Mouse (Mus musculus): ENCODE measurements around the gene Hist1h3f. TPM values are rescaled to one million over a fixed set of nuclear protein-coding genes. Genes with fewer than 3 reads are reported as not detected.
"Not testable (repeated sequence)": the region's sequence is repeated elsewhere in the genome, so short reads cannot be mapped to it uniquely, and the experiment has no call there.

Gene Hist1h3f
- polyA plus RNA-seq, 1 experiment: 7.0 TPM

DNA sequence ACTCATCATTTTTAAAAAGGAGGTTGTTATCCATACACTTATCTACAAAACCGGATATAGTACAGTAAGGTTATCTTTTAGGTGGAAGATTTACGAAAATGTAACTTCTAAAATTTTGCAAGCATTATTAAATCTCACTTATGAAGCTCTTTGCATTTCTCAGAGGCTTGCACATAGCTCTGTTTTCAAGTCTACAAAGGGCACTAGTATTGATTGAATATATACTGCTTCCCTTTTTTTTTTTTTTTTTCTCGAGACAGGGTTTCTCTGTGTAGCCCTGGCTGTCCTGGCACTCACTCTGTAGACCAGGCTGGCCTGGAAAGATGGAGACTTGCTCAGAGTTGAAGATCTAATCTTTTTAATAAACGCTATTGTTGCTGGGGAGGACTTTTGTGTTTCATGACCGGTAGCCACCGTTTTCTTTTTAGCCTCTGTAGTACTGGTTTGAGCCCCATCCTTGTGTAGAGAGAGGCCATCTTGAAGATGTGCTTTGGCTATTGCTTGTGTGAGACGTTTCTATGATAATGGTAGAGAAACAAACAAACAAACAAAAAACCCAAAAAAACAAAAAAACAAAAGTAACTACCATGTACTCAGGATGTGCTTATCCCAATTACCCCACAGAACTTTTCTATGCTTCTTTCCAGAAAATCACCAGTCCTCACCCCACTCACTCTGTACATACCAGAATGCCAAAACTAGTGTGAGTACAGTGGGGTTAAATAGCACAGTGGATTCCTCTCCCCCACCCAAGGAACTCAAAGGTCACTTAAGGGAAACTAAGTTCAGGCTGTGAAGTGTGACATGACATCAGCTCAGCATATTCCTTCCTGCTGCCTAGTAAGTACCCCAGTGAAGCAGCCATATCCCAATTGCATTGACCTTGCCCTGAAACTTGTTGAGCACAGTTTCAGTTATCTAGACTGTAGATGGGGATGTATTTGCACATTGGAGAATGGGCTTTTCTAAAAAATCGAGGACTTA lies 8.4 kb downstream of the Hist1h3f start:
- peak overlapping the region; percentile 87 for H3K4me3 ChIP-seq (replicated peaks)
- TF ChIP-seq GATA1 (IDR thresholded peaks at IDR 0.05; ENCODE audit: borderline replicate concordance, low read length) (no peak), FLI1 (IDR thresholded peaks at IDR 0.05; ENCODE audit: low read length) (no peak)
- no peaks in the 10 kb centered on the region for H3K9me3 ChIP-seq
- H3K36me3 ChIP-seq (replicated peaks; ENCODE audit: low read length): no peaks in the 10 kb centered on the region
- H3K4me1 ChIP-seq: peaks cover 68% of the 10 kb centered on the region
- no peaks in the 10 kb centered on the region for H3K27me3 ChIP-seq (replicated peaks)

DNA sequence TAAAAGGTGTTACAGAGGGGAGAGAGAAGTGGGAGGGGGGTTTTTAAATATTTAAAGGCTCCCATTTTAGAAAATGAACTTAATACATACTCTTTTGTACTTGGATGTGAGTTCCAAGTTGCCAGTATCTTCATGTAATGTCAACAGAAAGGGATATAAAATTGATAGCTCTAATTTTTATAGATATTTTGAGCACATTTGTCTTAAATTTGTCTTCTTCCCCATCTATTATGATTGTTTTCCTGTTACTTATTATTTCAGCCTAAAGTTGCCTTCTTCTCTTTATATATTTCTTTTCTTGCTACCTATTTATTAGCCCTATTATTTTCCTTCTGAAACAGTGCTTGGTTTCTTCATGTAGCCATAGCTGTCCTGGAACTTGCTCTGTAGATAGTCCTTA lies 9.1 kb downstream of the Hist1h3f start, which contains the start of gene Hist1h1d:
Hist1h1d (plus strand) TSS at position 301 of the 400 bp plus-strand sequence.
- Histone ChIP-seq H3K9me3 (no peaks in the 10 kb centered on the region), H3K4me1 (peaks cover 72% of the 10 kb centered on the region), H3K36me3 (replicated peaks; ENCODE audit: low read length) (no peaks in the 10 kb centered on the region), H3K27me3 (replicated peaks) (no peaks in the 10 kb centered on the region), H3K4me3 (replicated peaks) (peak within 1 kb of the TSS; percentile 15)
- TF ChIP-seq GATA1 (IDR thresholded peaks at IDR 0.05; ENCODE audit: borderline replicate concordance, low read length): no peak
- no peak for TF ChIP-seq FLI1 (IDR thresholded peaks at IDR 0.05; ENCODE audit: low read length)

DNA sequence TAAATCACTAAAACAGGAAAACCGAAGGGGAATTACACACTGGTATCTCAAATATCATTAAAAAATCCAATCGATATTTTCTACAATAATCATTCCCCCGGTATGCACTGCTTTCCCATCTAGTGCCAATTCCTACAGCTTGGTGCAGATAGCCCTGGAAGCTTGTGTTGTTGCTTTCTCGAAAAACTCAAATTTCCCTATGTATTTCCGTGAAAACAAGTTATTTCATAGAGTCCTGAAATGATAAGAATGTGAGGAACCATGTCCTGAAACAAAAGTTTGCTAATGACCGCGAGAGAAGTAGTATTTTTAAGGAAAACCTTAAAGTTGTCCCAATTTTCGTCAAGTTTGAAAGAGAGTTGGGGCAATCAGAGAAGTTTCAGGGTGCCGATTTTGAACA lies 10.5 kb downstream of the Hist1h3f start:
- TF ChIP-seq GATA1 (IDR thresholded peaks at IDR 0.05; ENCODE audit: borderline replicate concordance, low read length): no peak
- no peak for TF ChIP-seq FLI1 (IDR thresholded peaks at IDR 0.05; ENCODE audit: low read length)
- Histone ChIP-seq H3K9me3 (no peaks in the 10 kb centered on the region), H3K27me3 (replicated peaks) (no peaks in the 10 kb centered on the region), H3K4me1 (peaks cover 66% of the 10 kb centered on the region), H3K4me3 (replicated peaks) (peak overlapping the region; percentile 90), H3K36me3 (replicated peaks; ENCODE audit: low read length) (no peaks in the 10 kb centered on the region)

DNA sequence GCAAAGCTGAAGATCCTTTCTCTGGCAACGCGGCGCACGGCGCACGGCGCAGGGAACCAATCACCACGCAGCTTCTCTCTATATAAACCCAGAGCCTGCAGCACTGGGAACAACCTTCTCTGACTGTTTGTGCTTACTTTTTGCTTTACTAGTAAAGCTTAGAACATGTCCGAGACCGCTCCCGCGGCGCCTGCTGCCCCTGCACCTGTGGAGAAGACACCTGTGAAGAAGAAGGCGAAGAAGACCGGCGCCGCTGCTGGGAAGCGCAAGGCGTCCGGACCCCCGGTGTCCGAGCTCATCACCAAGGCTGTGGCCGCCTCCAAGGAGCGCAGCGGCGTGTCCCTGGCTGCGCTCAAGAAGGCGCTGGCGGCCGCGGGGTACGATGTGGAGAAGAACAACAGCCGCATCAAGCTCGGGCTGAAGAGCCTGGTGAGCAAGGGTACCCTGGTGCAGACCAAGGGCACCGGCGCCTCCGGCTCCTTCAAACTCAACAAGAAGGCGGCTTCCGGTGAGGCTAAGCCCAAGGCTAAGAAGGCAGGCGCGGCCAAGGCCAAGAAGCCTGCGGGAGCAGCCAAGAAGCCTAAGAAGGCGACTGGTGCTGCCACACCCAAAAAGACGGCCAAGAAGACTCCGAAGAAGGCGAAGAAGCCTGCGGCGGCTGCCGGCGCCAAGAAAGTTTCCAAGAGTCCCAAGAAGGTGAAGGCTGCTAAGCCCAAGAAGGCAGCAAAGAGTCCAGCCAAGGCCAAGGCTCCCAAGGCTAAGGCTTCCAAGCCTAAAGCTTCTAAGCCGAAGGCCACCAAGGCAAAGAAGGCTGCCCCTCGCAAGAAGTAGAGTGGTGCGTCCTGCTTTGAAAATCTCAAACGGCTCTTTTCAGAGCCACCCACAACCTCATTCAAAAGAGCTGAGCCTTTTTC lies 11.3 kb downstream of the Hist1h3f start:
- Histone ChIP-seq H3K9me3 (no peaks in the 10 kb centered on the region), H3K27me3 (replicated peaks) (no peaks in the 10 kb centered on the region), H3K4me3 (replicated peaks) (peak overlapping the region; percentile 90), H3K4me1 (peaks cover 61% of the 10 kb centered on the region), H3K36me3 (replicated peaks; ENCODE audit: low read length) (no peaks in the 10 kb centered on the region)
- TF ChIP-seq GATA1 (IDR thresholded peaks at IDR 0.05; ENCODE audit: borderline replicate concordance, low read length) (no peak), FLI1 (IDR thresholded peaks at IDR 0.05; ENCODE audit: low read length) (no peak)

DNA sequence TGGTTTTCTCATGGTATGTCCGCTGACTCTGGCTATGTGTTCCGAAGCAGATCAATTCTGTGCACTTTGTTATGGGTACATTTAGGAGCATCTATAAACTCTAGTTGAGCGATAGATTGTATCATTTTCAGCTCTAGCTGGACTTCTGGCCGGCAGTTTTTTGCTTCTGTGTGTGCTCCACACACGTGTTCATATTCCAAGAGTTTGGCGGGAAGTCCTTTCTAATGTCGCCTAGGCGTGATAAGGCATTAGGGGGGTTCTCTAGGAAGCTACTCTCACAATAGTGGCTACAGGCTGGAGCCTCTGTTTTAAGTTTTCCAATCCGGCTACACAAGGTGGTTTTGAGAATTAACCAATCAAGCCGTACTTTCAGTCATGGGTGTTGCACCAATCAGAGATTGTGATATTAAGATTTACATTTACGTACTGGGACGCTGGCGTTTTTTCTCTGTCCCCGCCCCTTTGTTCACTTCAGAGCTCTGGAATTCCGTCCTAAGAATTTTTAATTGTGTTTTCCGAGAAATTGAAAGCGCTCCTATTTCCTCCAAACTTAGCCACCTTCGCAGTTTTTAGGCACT lies 12.1 kb downstream of the Hist1h3f start:
- Histone ChIP-seq H3K27me3 (replicated peaks) (no peaks in the 10 kb centered on the region), H3K4me3 (replicated peaks) (peak overlapping the region; percentile 90), H3K9me3 (no peaks in the 10 kb centered on the region), H3K36me3 (replicated peaks; ENCODE audit: low read length) (no peaks in the 10 kb centered on the region), H3K4me1 (peaks cover 53% of the 10 kb centered on the region)
- TF ChIP-seq FLI1 (IDR thresholded peaks at IDR 0.05; ENCODE audit: low read length) (no peak), GATA1 (IDR thresholded peaks at IDR 0.05; ENCODE audit: borderline replicate concordance, low read length) (no peak)

DNA sequence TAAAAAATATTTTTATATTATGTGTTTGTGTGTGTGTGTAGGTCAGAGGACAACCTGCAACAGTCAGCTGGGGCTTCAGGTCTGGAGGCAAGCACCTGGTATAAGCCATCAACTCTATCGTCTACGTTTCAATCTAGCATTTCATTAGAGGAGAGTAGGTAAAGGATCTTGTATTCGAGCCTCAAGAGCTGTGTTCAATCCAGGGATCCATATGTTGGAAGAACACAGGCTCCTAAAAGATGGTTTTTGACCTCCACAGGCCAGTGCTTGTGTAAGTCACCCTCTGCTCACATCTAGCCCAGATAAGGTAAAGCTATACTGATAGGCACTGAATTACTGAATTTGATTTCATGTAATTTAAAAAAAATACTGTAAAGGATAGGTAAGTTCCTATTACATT lies 13.1 kb downstream of the Hist1h3f start:
- Histone ChIP-seq H3K27me3 (replicated peaks) (no peaks in the 10 kb centered on the region), H3K9me3 (no peaks in the 10 kb centered on the region), H3K36me3 (replicated peaks; ENCODE audit: low read length) (no peaks in the 10 kb centered on the region), H3K4me1 (peaks cover 45% of the 10 kb centered on the region), H3K4me3 (replicated peaks) (peak overlapping the region; percentile 80)
- no peak for TF ChIP-seq FLI1 (IDR thresholded peaks at IDR 0.05; ENCODE audit: low read length)
- TF ChIP-seq GATA1 (IDR thresholded peaks at IDR 0.05; ENCODE audit: borderline replicate concordance, low read length): no peak

DNA sequence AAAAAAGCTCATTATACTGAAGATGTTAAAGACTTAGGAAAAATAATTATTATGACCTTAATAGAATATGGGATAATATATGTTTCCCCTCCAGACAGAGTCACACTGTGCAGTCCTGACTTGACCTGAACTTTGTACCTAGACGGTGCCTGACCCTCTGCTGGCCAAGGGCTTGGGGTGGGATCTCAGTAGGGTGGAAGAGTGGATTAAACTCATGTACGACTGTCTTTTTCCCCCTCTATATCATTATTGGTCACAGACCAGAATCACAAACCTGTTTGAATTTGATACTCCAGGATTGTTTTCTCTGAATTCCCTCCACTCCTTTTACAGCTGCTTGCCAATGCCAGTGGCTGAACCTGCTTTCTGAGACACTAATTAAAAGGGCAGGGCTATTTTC lies 16.8 kb downstream of the Hist1h3f start:
- peak overlapping the region; percentile 65 for H3K4me3 ChIP-seq (replicated peaks)
- H3K27me3 ChIP-seq (replicated peaks): not testable (repeated sequence)

DNA sequence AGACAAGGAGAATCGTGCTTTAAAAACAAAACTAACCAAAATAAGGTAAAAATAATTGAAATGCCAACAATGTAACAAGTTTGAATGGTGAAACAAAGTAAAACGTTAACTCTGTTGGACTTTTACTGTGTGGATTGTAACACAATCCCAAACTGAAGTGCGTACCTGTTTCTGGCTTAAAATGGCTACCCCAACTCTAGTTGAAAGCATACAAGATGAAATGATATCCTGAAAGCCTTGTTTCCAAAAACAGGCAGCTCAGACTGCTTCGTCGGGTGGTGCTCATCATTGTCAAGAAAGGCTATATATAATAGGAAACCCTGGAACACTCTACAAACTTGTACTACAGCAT lies 17.7 kb downstream of the Hist1h3f start:
- H3K4me1 ChIP-seq: peaks cover 30% of the 10 kb centered on the region
- not testable (repeated sequence) for H3K36me3 ChIP-seq (replicated peaks; ENCODE audit: low read length); H3K27me3 ChIP-seq (replicated peaks); H3K9me3 ChIP-seq
- H3K4me3 ChIP-seq (replicated peaks): peak overlapping the region; percentile 33

More for the DNA sequence above, 16.8 kb downstream of the Hist1h3f start:
- peaks cover 38% of the 10 kb centered on the region for H3K4me1 ChIP-seq
- H3K36me3 ChIP-seq (replicated peaks; ENCODE audit: low read length); H3K9me3 ChIP-seq: not testable (repeated sequence)

DNA sequence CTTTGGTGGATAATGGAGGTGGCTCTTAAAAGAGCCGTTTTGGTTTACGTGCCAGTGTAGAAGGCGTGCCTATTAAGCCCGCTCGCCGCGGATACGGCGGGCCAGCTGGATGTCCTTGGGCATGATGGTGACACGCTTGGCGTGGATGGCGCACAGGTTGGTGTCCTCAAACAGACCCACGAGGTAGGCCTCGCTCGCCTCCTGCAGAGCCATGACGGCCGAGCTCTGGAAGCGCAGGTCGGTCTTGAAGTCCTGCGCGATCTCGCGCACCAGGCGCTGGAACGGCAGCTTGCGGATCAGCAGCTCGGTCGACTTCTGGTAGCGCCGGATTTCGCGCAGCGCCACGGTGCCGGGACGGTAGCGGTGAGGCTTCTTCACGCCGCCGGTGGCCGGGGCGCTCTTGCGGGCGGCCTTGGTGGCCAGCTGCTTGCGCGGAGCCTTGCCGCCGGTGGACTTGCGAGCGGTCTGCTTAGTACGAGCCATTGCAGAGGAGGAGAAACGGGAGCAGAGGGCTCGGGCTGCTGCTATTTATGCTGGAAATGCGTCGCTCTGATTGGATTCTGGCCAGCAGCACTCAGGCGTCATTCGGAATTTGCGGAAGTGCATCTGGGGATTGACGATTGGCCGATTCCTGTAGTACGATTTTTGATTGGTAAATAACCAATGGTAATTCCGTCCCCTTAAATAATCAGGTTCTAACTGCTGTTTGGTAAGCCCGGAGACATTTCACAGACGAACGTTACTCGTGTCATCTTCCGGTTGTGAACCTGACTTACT lies 18.2 kb downstream of the Hist1h3f start, which contains the start of gene Hist1h3e:
Hist1h3e (minus strand) TSS at position 487 of the 777 bp plus-strand sequence.
- peaks cover 26% of the 10 kb centered on the region for H3K4me1 ChIP-seq
- H3K27me3 ChIP-seq (replicated peaks); H3K36me3 ChIP-seq (replicated peaks; ENCODE audit: low read length): not testable (repeated sequence)

More for the DNA sequence above, 18.2 kb downstream of the Hist1h3f start, which contains the start of gene Hist1h3e:
- not testable (repeated sequence) for H3K9me3 ChIP-seq
- H3K4me3 ChIP-seq (replicated peaks): peak within 1 kb of the TSS; percentile 91

Measured in megakaryocyte, embryonic 14.5 days (primary cell).